Mouse (Mus musculus) granulocyte monocyte progenitor cell, adult 5-6 weeks (primary cell): ENCODE measurements around the gene Zwilch. TPM values are rescaled to one million over a fixed set of nuclear protein-coding genes. Genes with fewer than 3 reads are reported as not detected.
"Not testable (repeated sequence)": the region's sequence is repeated elsewhere in the genome, so short reads cannot be mapped to it uniquely, and the experiment has no call there.

ENCODE experiments used
- ATAC-seq: replicated peaks from 2 replicates; pipeline ENCODE4 v1.8.0; 2016; ENCODE audit warnings: mild to moderate bottlenecking, moderate TSS enrichment, inconsistent platforms; ENCODE audit not compliant: poor library complexity, severe bottlenecking
- total RNA-seq, 2 experiments: library from RNA; stranded (forward) in 1 of 2; stranded (reverse) in 1 of 2; fragments of 200-712, 200-1000 nt in 1 of 2; fragments of >200 nt in 1 of 2; fragmentation: Nextera tagmentation in 1 of 2; gene quantifications; 2 replicates each; pipeline ENCODE4 v1.2.3; 2014 to 2017

The Zwilch gene
- total RNA-seq (2014; fragmentation: Nextera tagmentation) (61.4 and 63.4 TPM in 2 replicates), total RNA-seq (2017) (98.1 and 118 TPM in 2 replicates)

DNA sequence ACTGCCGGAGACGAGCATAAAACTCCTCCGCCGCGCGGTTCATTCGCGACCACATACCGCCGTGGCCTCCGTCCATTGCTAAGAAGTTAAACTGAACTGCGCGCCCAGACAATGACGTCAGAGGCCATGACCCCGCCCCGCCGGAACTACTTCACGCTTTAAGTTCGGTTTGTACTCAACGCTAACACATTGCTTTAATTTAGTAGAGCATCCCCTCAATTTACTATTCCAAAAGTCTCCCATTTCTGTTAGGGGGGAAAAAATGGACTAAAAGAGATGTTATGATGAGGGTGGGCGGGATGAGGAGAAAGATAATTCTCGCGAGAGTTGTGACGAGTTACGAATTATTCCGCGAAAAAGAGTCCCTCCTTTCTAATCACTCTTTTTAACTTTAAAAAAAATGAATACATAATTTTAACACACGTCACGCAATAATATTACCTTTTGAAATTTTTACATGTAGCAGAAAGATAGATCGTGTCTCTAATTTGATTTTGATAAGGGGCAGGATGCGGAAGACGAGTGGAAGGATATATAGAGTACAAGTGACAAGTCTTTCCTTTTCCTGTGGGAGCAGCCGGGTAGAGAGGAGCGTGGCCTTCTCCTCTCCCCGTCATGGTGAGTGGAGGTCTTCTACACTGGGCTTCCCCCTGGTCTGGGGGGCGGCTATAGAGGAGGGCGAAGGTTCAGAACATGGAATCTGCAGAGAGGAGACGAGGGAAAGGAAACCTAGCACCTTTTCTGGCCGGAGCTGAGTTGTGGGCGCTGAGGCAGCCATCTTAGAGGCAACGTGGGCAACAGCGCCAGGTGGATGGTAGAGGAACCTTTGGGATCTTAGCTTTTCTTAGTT, at the start of gene Zwilch, which contains the start of gene Rpl4:
Gene Zwilch (minus strand): TSS at position 289 of the 850 bp plus-strand sequence.
Gene Rpl4 (plus strand): TSS at position 560 of the 850 bp plus-strand sequence.
- peak; percentile 83 for ATAC-seq

DNA sequence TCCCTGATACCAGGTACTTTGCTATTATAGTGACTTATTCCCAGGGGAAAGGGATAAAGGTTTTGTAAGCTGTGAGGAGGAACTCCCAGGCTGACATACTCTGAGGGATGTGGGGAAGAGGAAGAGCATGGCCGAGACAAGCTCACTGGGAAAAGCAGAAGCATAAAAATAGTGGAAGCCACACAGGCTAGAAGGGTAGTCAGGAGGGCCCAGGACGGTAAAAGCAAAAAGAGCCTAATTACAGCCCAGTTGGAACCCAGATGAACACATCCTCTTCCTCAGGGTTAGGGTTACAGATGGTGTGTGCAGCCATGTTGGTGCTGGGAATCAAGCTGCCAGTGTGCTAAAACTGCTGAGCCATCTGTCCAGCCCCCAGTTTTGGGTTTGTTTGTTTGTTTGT, 49.2 kb upstream of the Zwilch start:
- peak; percentile 86 for ATAC-seq

DNA sequence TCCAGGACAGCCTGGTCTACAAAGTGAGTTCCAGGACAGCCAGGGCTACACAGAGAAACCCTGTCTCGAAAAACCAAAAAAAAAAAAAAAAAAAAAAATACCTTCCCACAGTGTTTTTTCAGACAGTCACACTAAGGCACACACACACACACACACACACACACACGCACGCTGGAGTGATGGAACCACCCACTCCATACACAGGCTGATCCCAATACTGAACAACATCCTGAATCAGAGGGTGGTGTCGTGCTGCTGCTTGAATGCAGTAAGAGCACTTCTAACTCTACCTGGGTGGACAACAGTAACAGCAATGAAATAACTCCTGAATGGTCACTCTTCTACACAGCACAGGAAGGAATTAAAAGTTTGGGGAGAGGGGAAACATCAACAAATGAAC, 48.6 kb upstream of the Zwilch start:
- ATAC-seq, result no peak

DNA sequence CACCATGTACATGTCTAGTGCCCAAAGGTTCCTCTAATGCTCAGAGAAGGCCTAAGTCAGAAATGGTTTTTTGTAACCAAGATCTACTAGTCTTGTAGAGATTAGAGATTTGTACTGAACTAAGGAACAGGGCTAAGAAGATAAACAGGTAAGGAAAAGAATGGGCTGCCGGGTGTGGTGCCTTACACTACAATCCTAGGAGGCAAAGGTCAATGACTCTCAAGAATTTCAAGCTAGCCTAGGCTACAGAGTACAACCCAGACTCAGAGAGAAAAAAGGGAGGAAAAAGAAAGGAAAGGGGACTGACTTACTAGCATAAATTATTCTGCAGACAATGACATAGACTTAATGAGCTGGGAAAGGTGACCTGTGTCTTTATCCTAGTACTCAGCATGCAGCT, 47.7 kb upstream of the Zwilch start:
- no peak for ATAC-seq

DNA sequence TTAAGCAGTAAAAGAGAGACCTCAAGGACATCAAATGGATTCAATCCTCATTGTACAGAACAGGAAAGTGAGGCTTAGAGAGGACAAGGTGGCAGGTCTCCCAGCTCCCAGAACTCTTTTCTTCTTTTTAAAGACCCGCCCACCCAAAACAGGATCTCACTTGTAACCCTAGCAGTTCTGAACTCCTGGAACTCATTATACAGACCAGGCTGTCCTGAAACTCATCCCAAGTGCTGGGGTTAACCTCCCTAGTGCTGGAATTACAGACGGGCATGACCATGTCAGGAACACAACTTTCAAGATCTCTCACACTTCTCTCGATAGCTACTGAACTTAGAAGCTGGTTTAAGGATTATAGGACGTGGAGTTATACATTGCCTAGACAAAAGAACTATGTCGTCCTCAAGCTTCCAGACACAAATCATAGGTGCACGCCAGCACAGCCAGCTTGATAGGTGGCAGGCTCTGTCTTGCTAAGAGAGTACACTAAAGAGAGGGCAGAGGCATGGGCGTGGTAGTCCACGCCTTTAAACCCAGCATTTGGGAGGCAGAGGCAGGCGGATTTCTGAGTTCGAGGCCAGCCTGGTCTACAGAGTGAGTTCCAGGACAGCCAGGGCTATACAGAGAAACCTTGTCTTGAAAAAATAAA, 47.0 kb upstream of the Zwilch start:
- no peak for ATAC-seq

DNA sequence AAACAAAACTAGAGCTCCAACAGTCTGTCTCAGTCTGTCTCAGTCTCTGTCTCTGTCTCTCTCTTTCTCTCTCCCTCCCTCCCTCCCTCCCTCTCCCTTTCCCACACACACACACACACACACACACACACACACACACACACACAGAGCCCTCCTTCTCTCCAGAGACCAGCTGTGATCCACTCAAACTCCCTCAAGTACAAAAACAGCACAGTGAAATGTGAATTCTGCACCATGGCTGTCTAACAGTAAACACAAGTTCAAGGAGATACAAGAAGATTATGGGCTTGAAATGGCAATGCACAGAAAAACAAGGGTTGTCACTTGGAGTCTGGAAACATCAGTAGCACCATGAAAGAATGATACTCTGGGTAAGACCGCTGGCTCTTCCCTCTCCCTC, 46.4 kb upstream of the Zwilch start:
- ATAC-seq, result no peak

DNA sequence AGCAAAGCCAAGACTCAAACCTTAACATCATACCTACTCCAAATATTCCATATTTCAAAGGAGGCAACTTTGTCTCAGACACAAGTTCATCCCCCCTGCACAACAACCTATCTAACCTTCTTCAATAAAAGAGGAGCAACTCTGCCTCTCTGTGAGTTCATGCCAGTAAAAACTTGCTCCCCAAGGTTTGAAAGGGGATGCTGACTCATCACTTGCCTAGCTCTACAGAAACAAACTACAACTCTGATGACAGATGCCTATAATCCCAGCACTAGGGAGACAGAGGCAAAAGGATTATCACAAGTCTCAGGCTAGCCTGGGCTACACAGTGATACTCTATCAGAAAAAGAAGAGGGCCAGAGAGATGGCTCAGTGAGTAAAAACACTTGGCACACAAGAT, 45.0 kb upstream of the Zwilch start:
- ATAC-seq, result no peak

DNA sequence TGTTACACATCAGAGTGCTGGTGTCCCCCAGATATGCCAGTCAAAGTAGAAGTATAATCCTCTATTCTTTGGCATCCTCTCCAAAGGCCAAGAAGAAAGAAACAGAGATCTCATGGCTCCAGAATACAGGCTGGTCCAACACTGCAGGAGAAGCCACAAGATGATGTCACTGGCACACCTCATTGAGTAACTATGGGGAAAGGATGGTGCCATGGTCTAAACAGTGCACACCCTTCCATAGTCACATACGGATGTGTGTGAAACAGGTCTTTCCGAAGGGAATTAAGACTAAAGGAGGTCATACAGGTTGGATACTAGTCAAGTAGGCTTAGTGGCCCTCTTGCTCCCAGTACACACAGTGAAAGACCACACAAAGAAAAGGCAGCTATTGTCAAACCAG, 43.7 kb upstream of the Zwilch start:
- peak; percentile 48 for ATAC-seq

DNA sequence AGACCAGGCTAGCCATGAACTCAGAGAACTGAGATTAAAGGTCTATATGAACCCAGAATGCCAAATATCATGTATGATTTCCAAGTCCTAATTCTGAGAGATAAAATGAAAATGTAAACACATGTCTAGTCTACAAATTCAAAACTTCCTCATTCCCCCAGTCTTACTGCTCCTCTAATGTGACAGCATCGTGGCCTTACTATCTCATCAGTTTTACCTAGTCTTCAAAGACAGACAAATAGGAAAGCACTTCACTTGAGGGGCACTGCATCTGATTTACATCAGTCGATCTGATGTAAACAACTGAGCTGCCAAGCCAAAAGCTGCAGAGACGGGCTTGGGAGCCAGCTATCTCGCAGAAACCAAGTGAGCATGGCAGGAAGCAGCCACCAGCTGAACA, 43.2 kb upstream of the Zwilch start:
- no peak for ATAC-seq

DNA sequence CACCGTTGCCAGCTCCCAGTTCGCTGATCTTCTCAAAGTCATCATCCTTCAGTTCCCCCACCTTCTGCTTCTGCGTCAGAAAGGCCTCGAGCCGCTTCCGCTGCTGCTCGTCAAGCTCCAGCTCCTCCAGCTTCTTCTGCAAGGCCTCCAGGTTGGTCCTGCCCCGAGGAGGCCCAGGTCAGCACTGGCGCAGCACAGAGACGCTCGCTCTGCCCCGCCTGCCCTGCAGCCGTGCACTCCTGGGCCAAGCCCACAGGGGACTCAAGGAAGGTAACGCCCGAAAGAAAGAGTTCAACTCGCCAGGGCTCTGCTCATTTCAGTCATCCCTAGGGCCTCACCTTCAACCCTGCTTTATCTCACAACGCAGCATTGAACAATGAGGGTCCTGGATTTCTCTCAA, 41.5 kb upstream of the Zwilch start:
- no peak for ATAC-seq

DNA sequence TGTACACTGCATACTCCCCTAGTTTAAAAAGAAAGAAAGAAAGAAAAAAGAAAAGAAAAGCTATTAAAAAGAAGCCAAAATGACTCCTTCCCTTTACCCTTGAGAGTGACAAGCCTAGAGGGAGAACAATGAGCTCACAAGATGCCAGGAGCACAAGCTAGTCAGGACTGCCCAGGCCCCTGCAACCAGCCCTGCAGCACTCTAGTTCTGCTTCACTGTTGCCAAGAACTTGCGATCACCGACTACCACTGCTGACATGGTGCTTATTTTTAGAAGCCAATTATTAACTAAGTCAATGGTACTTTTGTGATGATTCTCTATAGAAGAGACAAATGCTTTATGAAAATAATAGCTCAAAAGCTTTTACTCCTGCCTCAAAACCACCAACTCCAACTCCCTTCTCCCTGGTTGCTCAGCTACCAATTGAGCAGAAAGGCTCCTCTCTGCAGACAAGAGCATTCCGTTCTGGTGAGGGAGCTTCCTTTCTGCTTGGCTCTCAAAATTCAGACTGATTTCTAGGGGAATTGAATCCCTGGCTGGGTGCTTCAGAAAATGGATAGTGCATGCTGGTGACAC, 34.7 kb upstream of the Zwilch start:
- no peak for ATAC-seq

DNA sequence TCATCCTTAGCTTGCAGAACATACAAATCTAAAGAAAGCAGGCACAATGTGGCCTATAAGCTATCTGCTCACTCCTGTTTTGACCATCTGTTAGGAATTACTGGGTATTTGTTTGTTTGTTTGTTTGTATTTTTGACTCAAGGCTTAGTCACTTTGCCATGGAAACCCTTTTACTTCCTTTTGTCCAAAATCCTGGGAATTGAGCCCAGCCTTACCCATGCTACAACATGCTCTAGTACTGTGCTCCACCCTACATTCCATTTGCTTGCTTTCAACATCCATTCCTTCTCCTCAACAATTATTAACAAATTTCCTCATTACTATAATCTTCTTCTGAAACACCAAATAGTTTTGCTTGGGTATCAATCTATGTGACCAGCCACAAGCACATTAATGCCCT, 30.0 kb upstream of the Zwilch start:
- no peak for ATAC-seq

DNA sequence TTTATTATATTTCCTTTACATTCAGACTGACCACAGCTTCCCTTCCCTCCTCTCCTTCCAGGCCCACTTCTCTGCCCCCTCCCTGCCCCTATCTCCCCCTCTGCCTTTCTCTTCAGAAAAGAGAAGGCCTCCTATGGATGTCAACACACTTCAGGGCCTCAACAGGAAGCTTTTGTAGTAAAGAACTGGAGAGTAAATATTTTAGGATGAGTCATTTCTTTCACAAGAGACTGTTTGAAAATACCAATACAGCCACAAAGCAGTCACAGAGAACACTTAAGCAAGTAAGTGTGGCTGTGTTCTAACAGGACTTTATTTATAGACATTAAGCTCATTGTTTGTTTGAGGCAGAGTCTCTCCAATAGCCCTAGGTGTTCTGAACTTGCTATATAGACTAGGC, 29.4 kb upstream of the Zwilch start:
- ATAC-seq, result peak; percentile 96

DNA sequence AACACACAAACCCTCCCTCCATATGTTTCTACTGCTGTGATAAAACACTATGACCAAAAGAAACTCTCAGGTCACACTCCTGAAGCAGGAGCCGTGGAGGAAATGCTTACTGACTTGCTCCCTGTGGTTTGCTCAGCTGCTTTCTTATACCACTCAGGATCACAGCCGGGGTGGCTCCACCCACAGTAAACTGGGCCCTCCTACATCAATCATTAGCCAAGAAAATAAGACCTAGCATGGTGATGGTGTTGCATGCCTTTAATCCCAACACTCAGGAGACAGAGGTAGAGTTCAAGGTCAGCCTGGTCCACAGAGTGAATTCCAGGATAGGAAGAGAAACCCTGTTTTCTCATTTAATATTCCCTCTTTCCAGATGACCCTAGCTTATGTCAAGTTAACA, 27.0 kb upstream of the Zwilch start:
- no peak for ATAC-seq

DNA sequence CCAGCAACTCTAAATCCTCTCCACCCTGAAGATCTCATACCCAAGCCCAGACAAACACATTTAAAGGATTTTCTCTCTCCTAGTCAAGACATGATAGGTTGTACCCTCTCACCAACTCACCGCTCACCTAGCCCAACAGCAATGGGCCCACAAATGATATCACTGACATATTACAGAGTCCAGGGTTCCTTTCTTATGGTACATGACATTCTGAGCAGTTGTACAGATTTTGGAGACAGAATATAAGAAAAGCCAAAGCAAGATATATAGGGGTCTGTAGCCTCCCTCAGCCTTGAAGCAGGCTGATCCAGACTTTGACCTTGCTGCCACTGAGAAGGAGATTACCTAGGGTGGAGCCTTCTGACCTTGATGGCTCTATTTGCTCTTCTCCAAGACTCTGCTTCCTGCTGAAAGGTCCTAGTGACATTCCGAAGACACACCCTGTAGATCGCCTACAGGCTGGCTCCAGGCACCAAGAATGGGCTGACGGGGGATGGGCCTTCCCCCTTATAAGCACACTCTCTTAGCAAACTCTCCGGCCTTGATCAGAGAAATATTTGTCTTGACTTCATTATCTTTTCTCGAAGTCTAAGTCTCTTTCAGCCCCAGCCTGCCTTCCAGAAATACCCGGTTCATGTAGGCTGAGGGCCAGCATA, 26.0 kb upstream of the Zwilch start:
- not testable (repeated sequence) for ATAC-seq

DNA sequence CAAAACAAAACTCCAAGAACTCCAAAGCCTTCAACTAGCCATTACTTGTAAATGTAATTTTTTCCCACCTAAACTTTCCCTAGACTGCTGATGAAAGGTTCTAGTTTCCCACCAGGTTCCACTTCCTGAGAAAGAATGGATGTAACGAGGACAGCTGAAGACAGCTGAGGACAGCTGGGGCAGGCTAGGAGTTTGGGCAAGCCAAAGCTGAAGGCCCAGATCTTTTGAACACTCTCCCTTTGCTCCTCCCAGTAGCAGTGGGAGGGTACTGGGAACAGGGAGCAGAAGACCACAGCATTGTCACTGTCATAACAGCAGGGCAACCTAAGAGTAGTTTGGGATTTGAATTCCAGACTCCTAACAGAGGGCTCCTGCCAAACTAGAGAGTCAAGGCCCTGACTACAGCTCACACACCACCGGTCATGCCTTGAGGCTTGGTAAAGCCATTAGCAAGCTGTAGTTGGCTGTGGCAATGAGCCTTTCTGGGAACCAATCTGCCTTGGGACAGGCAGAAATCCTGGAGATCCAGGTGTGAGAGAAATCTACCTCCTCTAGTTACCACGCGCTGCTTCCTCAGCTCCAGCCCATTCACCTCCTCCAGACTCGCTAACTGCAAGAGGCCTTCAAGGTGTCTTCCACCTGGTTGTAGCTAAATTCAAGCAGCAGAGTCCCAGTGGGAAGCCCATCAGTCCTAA, 25.3 kb upstream of the Zwilch start:
- no peak for ATAC-seq

DNA sequence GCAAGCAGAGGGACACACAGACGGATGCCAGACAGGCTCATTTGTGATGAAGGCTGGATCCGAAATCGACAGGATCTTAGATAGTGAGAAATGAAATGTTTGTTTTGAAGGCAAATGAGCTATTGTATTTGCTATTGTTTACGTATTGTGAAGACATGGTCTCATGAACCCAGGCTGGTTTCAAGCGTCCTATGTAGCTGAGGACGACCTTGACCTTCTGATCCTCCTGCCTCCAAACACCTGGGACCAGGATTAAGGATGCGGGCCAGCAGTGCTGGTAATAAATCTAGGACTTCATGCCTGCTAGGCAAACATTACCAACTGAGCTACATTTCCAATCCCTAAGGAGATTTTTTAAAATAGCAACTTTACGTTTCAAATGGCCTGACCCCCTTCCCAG, 24.6 kb upstream of the Zwilch start:
- no peak for ATAC-seq

DNA sequence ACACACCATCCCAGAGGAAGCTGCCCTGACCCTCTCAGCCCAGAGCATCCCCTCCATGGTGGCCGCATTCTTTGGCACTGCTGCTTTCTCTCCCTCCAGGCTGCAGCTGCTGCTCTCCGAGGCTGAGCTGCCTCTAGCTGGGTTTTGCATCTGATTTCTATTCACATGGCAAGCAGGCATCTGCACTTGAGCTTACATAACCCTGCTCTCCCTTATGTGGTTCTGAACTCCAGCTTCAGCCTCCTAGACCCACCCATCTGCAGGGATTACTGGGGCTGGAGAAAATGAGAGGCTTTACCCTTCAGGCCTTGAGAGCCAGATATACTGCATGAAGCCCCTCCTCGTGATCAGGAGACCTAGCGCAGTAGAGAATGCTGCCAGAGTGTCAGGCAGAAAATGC, 22.6 kb upstream of the Zwilch start:
- no peak for ATAC-seq

DNA sequence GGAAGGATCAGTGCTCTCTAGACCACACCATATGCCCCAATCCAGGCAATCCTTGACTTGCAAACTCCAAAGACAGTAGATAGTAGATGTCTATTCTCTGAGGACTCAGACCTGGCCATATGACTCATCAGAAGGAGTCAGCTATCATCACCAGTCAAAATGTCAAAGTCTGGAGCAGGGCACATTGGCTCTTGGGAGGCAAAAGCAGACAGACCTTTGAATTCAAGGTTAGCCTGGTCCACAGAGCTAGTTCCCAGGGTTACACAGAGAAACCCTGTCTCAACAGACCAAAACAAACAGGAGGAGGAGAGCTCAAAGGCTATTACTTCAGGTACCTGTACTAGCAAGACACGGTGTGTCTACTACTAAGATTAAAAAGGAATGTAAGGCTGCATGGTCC, 21.0 kb upstream of the Zwilch start:
- no peak for ATAC-seq

DNA sequence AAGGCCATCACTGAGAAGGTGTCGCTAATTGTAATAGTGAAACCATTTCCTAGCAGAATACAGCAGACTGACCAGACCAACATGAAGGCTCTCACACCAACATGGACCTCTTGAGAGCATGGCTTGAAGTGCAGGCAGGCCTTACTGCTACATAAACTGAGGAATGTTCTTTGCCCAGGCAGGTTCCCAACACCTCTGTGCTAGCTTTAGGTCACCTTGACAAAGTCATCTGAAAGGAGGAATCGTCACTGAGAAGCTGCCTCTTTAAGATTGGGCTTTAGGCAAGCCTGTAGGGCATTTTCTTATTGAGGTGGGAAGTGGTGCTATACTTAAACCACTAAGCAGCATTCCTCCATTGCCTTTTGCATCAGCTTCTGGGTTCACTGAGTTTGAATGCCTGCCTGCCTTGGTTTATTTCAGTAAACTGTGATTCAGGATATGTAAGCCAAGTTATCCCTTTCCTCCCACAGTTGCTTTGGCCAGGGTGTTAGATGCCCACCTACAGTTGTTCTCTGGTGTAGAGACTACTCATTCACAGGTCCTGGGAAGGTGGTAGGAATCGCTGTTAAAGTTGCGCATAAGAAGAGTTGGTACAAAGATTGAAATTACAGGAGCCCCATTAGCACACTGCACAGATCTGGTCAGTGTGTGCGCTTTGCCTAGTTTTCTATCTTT, 11.4 kb upstream of the Zwilch start:
- no peak for ATAC-seq
